Mouse (Mus musculus): Measurements from ENCODE around the gene B4galnt2.
"Not testable (repeated sequence)": the region's sequence is repeated elsewhere in the genome, so short reads cannot be mapped to it uniquely, and the experiment has no call there.

Gene B4galnt2

GRCm38 (mm10) chr11:95914571-95914991 is at the start of gene B4galnt2:
B4galnt2 (minus strand) TSS chr11:95914891.
- peak; percentile 9 to 15 for DNase-seq (ENCODE audit: low spot score in 2 of 2)

GRCm38 (mm10) chr11:95963304-95963703 is 48.6 kb upstream of the B4galnt2 start:
- DNase-seq (ENCODE audit: low spot score in 2 of 2), result no peak

GRCm38 (mm10) chr11:95959152-95959551 is 44.5 kb upstream of the B4galnt2 start:
- no peak for DNase-seq (ENCODE audit: low spot score in 2 of 2)

- no peak for DNase-seq (ENCODE audit: low spot score in 2 of 2)
Measured at GRCm38 (mm10) chr11:95958251-95958650, 43.6 kb upstream of the B4galnt2 start.

GRCm38 (mm10) chr11:95957407-95957806 is 42.7 kb upstream of the B4galnt2 start:
- no peak for DNase-seq (ENCODE audit: low spot score in 2 of 2)

GRCm38 (mm10) chr11:95953313-95953712 is 38.6 kb upstream of the B4galnt2 start:
- DNase-seq (ENCODE audit: low spot score in 2 of 2), result no peak

- DNase-seq (ENCODE audit: low spot score in 2 of 2), result no peak
Measured at GRCm38 (mm10) chr11:95945838-95946472, 31.3 kb upstream of the B4galnt2 start.

- DNase-seq (ENCODE audit: low spot score in 2 of 2), result no peak
Measured at GRCm38 (mm10) chr11:95939828-95940507, 25.3 kb upstream of the B4galnt2 start.

- DNase-seq (ENCODE audit: low spot score in 2 of 2), result no peak
Measured at GRCm38 (mm10) chr11:95936409-95936808, 21.7 kb upstream of the B4galnt2 start.

GRCm38 (mm10) chr11:95932168-95932567 is 17.5 kb upstream of the B4galnt2 start:
- DNase-seq (ENCODE audit: low spot score in 2 of 2), result not testable (repeated sequence)

GRCm38 (mm10) chr11:95926398-95926797 is 11.7 kb upstream of the B4galnt2 start:
- DNase-seq (ENCODE audit: low spot score in 2 of 2), result no peak

GRCm38 (mm10) chr11:95925976-95926375 is 11.3 kb upstream of the B4galnt2 start:
- no peak for DNase-seq (ENCODE audit: low spot score in 2 of 2)

- no peak for DNase-seq (ENCODE audit: low spot score in 2 of 2)
Measured at GRCm38 (mm10) chr11:95924215-95924614, 9.5 kb upstream of the B4galnt2 start.

- DNase-seq (ENCODE audit: low spot score in 2 of 2), result not testable (repeated sequence)
Measured at GRCm38 (mm10) chr11:95923477-95923876, 8.8 kb upstream of the B4galnt2 start.

- no peak for DNase-seq (ENCODE audit: low spot score in 2 of 2)
Measured at GRCm38 (mm10) chr11:95921991-95922621, 7.4 kb upstream of the B4galnt2 start.

- DNase-seq (ENCODE audit: low spot score in 2 of 2), result no peak
Measured at GRCm38 (mm10) chr11:95916426-95916825, 1.7 kb upstream of the B4galnt2 start.

- peak; percentile 3 to 6 for DNase-seq (ENCODE audit: low spot score in 2 of 2)
Measured at GRCm38 (mm10) chr11:95915006-95915710, 467 bp upstream of the B4galnt2 start.

GRCm38 (mm10) chr11:95913959-95914566 is 628 bp downstream of the B4galnt2 start:
- DNase-seq (ENCODE audit: low spot score in 2 of 2), result peak in 1 of 2 experiments; percentile 0

GRCm38 (mm10) chr11:95911579-95911978 is 3.1 kb downstream of the B4galnt2 start:
- DNase-seq (ENCODE audit: low spot score in 2 of 2), result no peak

- DNase-seq (ENCODE audit: low spot score in 2 of 2), result no peak
Measured at GRCm38 (mm10) chr11:95907805-95908524, 6.7 kb downstream of the B4galnt2 start.

- DNase-seq (ENCODE audit: low spot score in 2 of 2), result no peak
Measured at GRCm38 (mm10) chr11:95904290-95904689, 10.4 kb downstream of the B4galnt2 start.

Measured in frontal cortex, postnatal 36 days (tissue).